Mouse (Mus musculus): ENCODE data around the gene Robo3.

GRCm38 (mm10) chr9:37400585-37400984, 32.5 kb downstream of the Robo3 start:
- no peak for TF ChIP-seq EP300 (IDR thresholded peaks at IDR 0.05; ENCODE audit: low read depth)
- TF ChIP-seq CTCF (IDR thresholded peaks at IDR 0.05; ENCODE audit: low read depth) = no peak
